Mouse (Mus musculus): Measurements from ENCODE around the gene Gm20479.
A peak's percentile ranks its signal among the peaks of the same experiment; 100 is the strongest.

- TF ChIP-seq NELFE (IDR thresholded peaks at IDR 0.05; ENCODE audit: low read depth, low read length) (no peak), NRF1 (IDR thresholded peaks at IDR 0.05; ENCODE audit: low read depth, low read length) (no peak), CTCF (conservative IDR thresholded peaks at IDR 0.05 in 1 of 2, IDR thresholded peaks at IDR 0.05 in 1 of 2; ENCODE audit: low read depth in 2 of 2, low read length in 2 of 2) (no peak), JUND (conservative IDR thresholded peaks at IDR 0.05; ENCODE audit: low read depth, low read length) (no peak), POLR2A (IDR thresholded peaks at IDR 0.05; ENCODE audit: low read depth, low read length) (no peak), MAX (IDR thresholded peaks at IDR 0.05; ENCODE audit: low read length) (no peak), MXI1 (IDR thresholded peaks at IDR 0.05; ENCODE audit: low read depth, low read length) (no peak; the same call in 1 of the 2 replicates), GABPA (IDR thresholded peaks at IDR 0.05; ENCODE audit: insufficient replicate concordance, low read depth, low read length) (no peak), POLR2AphosphoS2 (IDR thresholded peaks at IDR 0.05; ENCODE audit: low read depth, low read length) (no peak), KAT2A (IDR thresholded peaks at IDR 0.05; ENCODE audit: insufficient replicate concordance, low read length) (no peak), ZKSCAN1 (IDR thresholded peaks at IDR 0.05; ENCODE audit: borderline replicate concordance, low read depth, low read length) (no peak), EP300 (IDR thresholded peaks at IDR 0.05; ENCODE audit: low read length) (no peak), ZNF384 (IDR thresholded peaks at IDR 0.05; ENCODE audit: low read depth, low read length) (peak; percentile 74), PAX5 (IDR thresholded peaks at IDR 0.05; ENCODE audit: low read length) (no peak)
These were observed 25.4 kb downstream of the Gm20479 start for GRCm38 (mm10) chr7:27331854-27332253.
